Mouse (Mus musculus) heart, adult 2 months (tissue): ENCODE data around the gene Lhfpl2. TPM values are rescaled to one million over a fixed set of nuclear protein-coding genes. Genes with fewer than 3 reads are reported as not detected.
A peak's percentile ranks its signal among the peaks of the same experiment; 100 is the strongest.
"Not testable (repeated sequence)": the region's sequence is repeated elsewhere in the genome, so short reads cannot be mapped to it uniquely, and the experiment has no call there.

ENCODE experiments used
- DNase-seq, 2 experiments: peaks; one replicate each; pipeline ENCODE4 v3.0.0; 2021
- H3K27ac ChIP-seq: fragments of 200-600 bp; 2 replicates; pipeline ENCODE4 v1.8.1; 2022
- H3K27me3 ChIP-seq: fragments of 200-500 bp; 2 replicates; pipeline ENCODE4 v1.6.1; 2012; ENCODE audit warnings: mild to moderate bottlenecking, low read length, inconsistent platforms, mixed read lengths; ENCODE audit not compliant: control insufficient read depth, insufficient read depth
- H3K36me3 ChIP-seq: fragments of 200-500 bp; 2 replicates; pipeline ENCODE4 v1.6.1; 2012; ENCODE audit warnings: low read length, inconsistent platforms; ENCODE audit not compliant: control insufficient read depth, insufficient read depth
- H3K4me1 ChIP-seq: fragments of 200-500 bp; 2 replicates; pipeline ENCODE4 v1.6.1; 2011; ENCODE audit warnings: low read length; ENCODE audit not compliant: control insufficient read depth, insufficient read depth
- H3K4me3 ChIP-seq: fragments of 200-600 bp; 2 replicates; pipeline ENCODE4 v1.8.1; 2022
- H3K79me2 ChIP-seq: fragments of 200-500 bp; replicated peaks from 2 replicates; pipeline ENCODE4 v1.6.1; 2012; ENCODE audit warnings: mild to moderate bottlenecking, inconsistent platforms, low read length, moderate library complexity, mixed read lengths; ENCODE audit not compliant: control insufficient read depth, insufficient read depth
- H3K9ac ChIP-seq: fragments of 200-500 bp; 2 replicates; pipeline ENCODE4 v1.6.1; 2012; ENCODE audit warnings: low read depth, mild to moderate bottlenecking, control low read depth, inconsistent platforms, low read length, mixed read lengths
- CTCF ChIP-seq: fragments of 200-600 bp; IDR thresholded peaks from 2 replicates; pipeline ENCODE4 v1.8.1; 2022; ENCODE audit warnings: antibody characterized with exemption, mild to moderate bottlenecking, moderate library complexity
- EP300 ChIP-seq: fragments of 200-500 bp; IDR thresholded peaks from 2 replicates; pipeline ENCODE4 v1.6.1; 2011; ENCODE audit warnings: low read depth, low read length, control low read depth; ENCODE audit not compliant: insufficient read depth
- POLR2A ChIP-seq: fragments of 200-500 bp; IDR thresholded peaks from 2 replicates; pipeline ENCODE4 v1.6.1; 2011; ENCODE audit warnings: mild to moderate bottlenecking, low read depth, low read length, control low read depth; ENCODE audit not compliant: insufficient read depth
- WGBS: fragments of 180-500 bp; shearing (Covaris S2); methylation state at CpG from one replicate; pipeline ENCODE4 v1.1.7; 2018; 5-methylcytosine and 5-hydroxymethylcytosine counted together
- intact Hi-C: fragments of 180-260 bp; cut with DNase I; formaldehyde crosslinking; loops from one replicate; pipeline ENCODE4 v1.15.1; 2025
- long read RNA-seq: library from polyadenylated mRNA; stranded (forward); transcript quantifications from one replicate; pipeline ENCODE4 v2.0.0, GENCODE M21; 2021
- polyA plus RNA-seq: library from polyadenylated mRNA; depleted of rRNA; stranded (reverse); fragments of >200 nt; gene quantifications from 2 replicates; pipeline ENCODE4 v1.2.3, GENCODE M21; 2012; rRNA removed
- total RNA-seq, 2 experiments: library from RNA; stranded (reverse); gene quantifications; 2 replicates each; pipeline ENCODE4 v1.2.3; 2021

Lhfpl2 gene
- 1 to 10 TPM; 2.8 to 4.0 TPM for total RNA-seq
- 3.5 and 9.6 TPM in 2 replicates for polyA plus RNA-seq
- long read RNA-seq, full-length matches to known transcripts = 6 of 9 reads
- long read RNA-seq, partial matches to known transcripts = 3 of 9 reads
- long read RNA-seq, other reads (novel, unspliced or antisense) = 0 of 9 reads

DNA sequence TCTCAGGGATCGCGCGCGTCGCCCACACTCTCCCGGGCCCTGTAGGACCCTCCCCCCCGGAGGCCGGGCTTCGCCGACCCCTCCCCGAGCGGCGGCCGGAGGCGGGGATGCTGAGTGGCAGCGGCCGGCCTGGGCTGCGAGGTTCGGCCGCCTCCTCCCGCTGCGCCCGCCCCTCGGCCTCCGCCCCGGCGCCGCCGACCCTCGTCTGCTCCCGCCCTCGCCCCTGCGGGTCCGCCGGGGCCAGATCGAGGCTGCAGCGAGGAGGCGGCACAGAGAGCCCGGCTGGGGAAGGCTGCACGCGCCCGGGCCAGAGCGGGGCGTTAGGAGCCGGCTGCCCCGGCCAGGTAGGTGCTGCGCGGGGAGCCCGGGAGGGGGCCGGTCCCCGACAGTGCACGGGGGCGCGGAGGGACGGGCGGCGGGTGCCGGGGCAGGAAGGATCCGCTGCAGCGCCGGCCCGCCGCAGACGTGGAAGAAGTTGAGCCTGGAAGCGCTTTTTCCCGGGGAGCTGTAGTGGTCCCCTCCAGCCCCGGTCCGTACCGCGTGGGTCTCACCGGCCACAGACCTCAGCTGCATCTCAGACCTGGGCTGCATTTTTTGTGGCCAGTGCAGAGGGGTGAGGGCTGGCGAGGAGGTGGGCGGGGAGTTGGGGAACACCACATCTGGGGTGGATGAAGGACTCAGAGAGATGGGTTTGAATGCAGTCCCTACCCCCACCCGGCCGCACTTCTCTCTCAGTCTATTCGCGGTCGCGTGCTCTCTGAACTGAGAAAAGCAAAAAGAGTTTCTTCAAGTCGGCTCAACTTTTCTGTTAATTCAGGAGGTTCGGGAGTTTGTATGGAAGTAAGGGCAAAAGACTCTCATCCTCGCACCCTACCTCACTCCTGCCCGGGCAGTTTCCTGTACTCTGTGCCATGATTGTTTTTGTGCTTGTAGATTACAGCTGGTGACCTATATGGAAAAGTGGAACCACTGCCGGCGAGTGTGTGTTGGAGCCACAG is at the start of gene Lhfpl2:
Lhfpl2 (plus strand) TSS at position 234 of the 998 bp plus-strand sequence.
- TF ChIP-seq POLR2A (no peak), EP300 (no peak), CTCF (no peak)
- Histone ChIP-seq H3K27me3 (no peaks in the 10 kb centered on the region; the same call in 1 of the 2 replicates), H3K9ac (peak within 1 kb of the TSS; percentile 79), H3K36me3 (no peaks in the 10 kb centered on the region), H3K27ac (peak within 1 kb of the TSS; percentile 61), H3K4me3 (peak within 1 kb of the TSS; percentile 78), H3K79me2 (no peaks in the 10 kb centered on the region), H3K4me1 (no peaks in the 10 kb centered on the region)
- intact Hi-C loops = loop anchor here (5.0 kb wide), 1 partner anchor 221 kb away; no protein-coding TSS in a partner anchor
- 1% methylated on average over 85 of the region's 85 CpGs for WGBS
- DNase-seq = peak; percentile 71 to 74

- H3K4me3 ChIP-seq = no peak overlapping the region
- H3K9ac ChIP-seq = no peak overlapping the region
- H3K4me1 ChIP-seq = no peaks in the 10 kb centered on the region
- H3K27me3 ChIP-seq = no peaks in the 10 kb centered on the region
- H3K27ac ChIP-seq = no peak overlapping the region
- TF ChIP-seq EP300 (no peak), CTCF (no peak), POLR2A (no peak)
- peak in 1 of 2 experiments; percentile 51 for DNase-seq
- no peaks in the 10 kb centered on the region for H3K36me3 ChIP-seq
- intact Hi-C loops = no loop called here
- H3K79me2 ChIP-seq = no peaks in the 10 kb centered on the region
- 75% methylated on average over 4 of the region's 4 CpGs for WGBS
These were observed 45.5 kb upstream of the Lhfpl2 start for GRCm38 (mm10) chr13:94011996-94012575.

- Histone ChIP-seq H3K4me3 (no peak overlapping the region), H3K27ac (no peak overlapping the region), H3K27me3 (no peaks in the 10 kb centered on the region), H3K79me2 (no peaks in the 10 kb centered on the region), H3K4me1 (no peaks in the 10 kb centered on the region), H3K9ac (no peak overlapping the region), H3K36me3 (no peaks in the 10 kb centered on the region)
- 51% methylated on average over 10 of the region's 10 CpGs for WGBS
- intact Hi-C loops = no loop called here
- peak in 1 of 2 experiments; percentile 15 for DNase-seq
- TF ChIP-seq POLR2A (no peak), EP300 (no peak), CTCF (no peak)
These were observed 43.6 kb upstream of the Lhfpl2 start for GRCm38 (mm10) chr13:94013986-94014385.

DNA sequence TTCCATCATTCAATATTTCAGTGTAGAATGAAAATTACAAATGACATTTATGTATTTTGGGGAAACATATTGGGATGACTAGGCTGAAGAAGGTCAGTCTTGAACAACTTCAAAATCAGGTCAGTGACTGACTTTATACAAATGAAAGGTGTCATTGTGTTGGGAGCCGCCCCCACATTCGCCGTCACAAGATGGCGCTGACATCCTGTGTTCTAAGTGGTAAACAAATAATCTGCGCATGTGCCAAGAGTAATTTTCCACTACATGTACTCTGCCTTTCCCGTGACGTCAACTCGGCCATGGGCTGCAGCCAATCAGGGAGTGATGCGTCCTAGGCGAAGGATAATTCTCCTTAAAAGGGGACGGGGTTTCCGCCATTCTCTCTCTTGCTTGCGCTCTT is 33.0 kb upstream of the Lhfpl2 start:
- H3K27me3 ChIP-seq = not testable (repeated sequence)
- peak in 1 of 2 experiments; percentile 2 for DNase-seq

GRCm38 (mm10) chr13:94029147-94029546 is 28.4 kb upstream of the Lhfpl2 start:
- no peak for DNase-seq
- H3K27me3 ChIP-seq = no peaks in the 10 kb centered on the region
- no peak overlapping the region for H3K27ac ChIP-seq
- WGBS = 88% methylated on average over 10 of the region's 10 CpGs
- intact Hi-C loops = no loop called here
- H3K4me1 ChIP-seq = no peaks in the 10 kb centered on the region
- no peaks in the 10 kb centered on the region for H3K36me3 ChIP-seq
- H3K4me3 ChIP-seq = no peak overlapping the region
- no peak overlapping the region for H3K9ac ChIP-seq
- TF ChIP-seq POLR2A = no peak
- no peak for TF ChIP-seq CTCF
- TF ChIP-seq EP300 = no peak
- no peaks in the 10 kb centered on the region for H3K79me2 ChIP-seq

More for the DNA sequence above, 33.0 kb upstream of the Lhfpl2 start:
- WGBS = 89% methylated on average over 10 of the region's 13 CpGs
- H3K79me2 ChIP-seq, H3K4me1 ChIP-seq, intact Hi-C loops, H3K36me3 ChIP-seq, H3K27ac ChIP-seq, H3K4me3 ChIP-seq, H3K9ac ChIP-seq: not testable (repeated sequence)
